Mouse (Mus musculus): Measurements from ENCODE around the gene Atp2a2. TPM values are rescaled to one million over a fixed set of nuclear protein-coding genes. Genes with fewer than 3 reads are reported as not detected.

Gene Atp2a2
- polyA plus RNA-seq, 1 experiment from 2014 or later = 36.7 TPM

- no peaks in the 10 kb centered on the region for H3K36me3 ChIP-seq (ENCODE audit: control insufficient read depth, insufficient read depth, low read length)
- DNase-seq (ENCODE audit: low spot score) (no peak), ATAC-seq (ENCODE audit: insufficient number of reproducible peaks, low FRiP score, low TSS enrichment, low read depth) (no peak)
- H3K27me3 ChIP-seq (ENCODE audit: control insufficient read depth, insufficient read depth, low read length) = no peaks in the 10 kb centered on the region
- no peak overlapping the region for H3K4me2 ChIP-seq (ENCODE audit: low read depth, severe bottlenecking)
- WGBS = 85% methylated on average over 11 of the region's 11 CpGs
- no peak overlapping the region for H3K4me3 ChIP-seq (ENCODE audit: low read depth, low read length)
- H3K9me3 ChIP-seq (ENCODE audit: control insufficient read depth, low read length) = no peaks in the 10 kb centered on the region
- H3K27ac ChIP-seq (replicated peaks; ENCODE audit: low read depth, low read length) = no peak overlapping the region
- H3K9ac ChIP-seq (ENCODE audit: low read length) = no peak overlapping the region
- H3K4me1 ChIP-seq (ENCODE audit: control insufficient read depth, insufficient read depth, low read length) = peaks cover 5% of the 10 kb centered on the region
These were observed 14.2 kb upstream of the Atp2a2 start for GRCm38 (mm10) chr5:122516029-122516730.

GRCm38 (mm10) chr5:122514127-122514521 lies 12.1 kb upstream of the Atp2a2 start:
- no peak overlapping the region for H3K9ac ChIP-seq (ENCODE audit: low read length)
- no peak overlapping the region; the same call in 1 of the 2 replicates for H3K4me2 ChIP-seq (ENCODE audit: low read depth, severe bottlenecking)
- DNase-seq (ENCODE audit: low spot score) (no peak), ATAC-seq (ENCODE audit: insufficient number of reproducible peaks, low FRiP score, low TSS enrichment, low read depth) (no peak)
- H3K4me1 ChIP-seq (ENCODE audit: control insufficient read depth, insufficient read depth, low read length) = peaks cover 5% of the 10 kb centered on the region
- H3K9me3 ChIP-seq (ENCODE audit: control insufficient read depth, low read length) = no peaks in the 10 kb centered on the region
- no peaks in the 10 kb centered on the region for H3K36me3 ChIP-seq (ENCODE audit: control insufficient read depth, insufficient read depth, low read length)
- H3K4me3 ChIP-seq (ENCODE audit: low read depth, low read length) = no peak overlapping the region
- no peak overlapping the region for H3K27ac ChIP-seq (replicated peaks; ENCODE audit: low read depth, low read length)
- WGBS = 44% methylated on average over 8 of the region's 8 CpGs
- H3K27me3 ChIP-seq (ENCODE audit: control insufficient read depth, insufficient read depth, low read length) = no peaks in the 10 kb centered on the region

GRCm38 (mm10) chr5:122513421-122514126 lies 11.5 kb upstream of the Atp2a2 start:
- 44% methylated on average over 23 of the region's 23 CpGs for WGBS

GRCm38 (mm10) chr5:122512011-122512410 lies 10.0 kb upstream of the Atp2a2 start:
- Histone ChIP-seq H3K4me2 (ENCODE audit: low read depth, severe bottlenecking) (no peak overlapping the region), H3K27me3 (ENCODE audit: control insufficient read depth, insufficient read depth, low read length) (no peaks in the 10 kb centered on the region), H3K9ac (ENCODE audit: low read length) (no peak overlapping the region), H3K36me3 (ENCODE audit: control insufficient read depth, insufficient read depth, low read length) (no peaks in the 10 kb centered on the region), H3K9me3 (ENCODE audit: control insufficient read depth, low read length) (no peaks in the 10 kb centered on the region), H3K4me1 (ENCODE audit: control insufficient read depth, insufficient read depth, low read length) (peaks cover 5% of the 10 kb centered on the region), H3K4me3 (ENCODE audit: low read depth, low read length) (no peak overlapping the region), H3K27ac (replicated peaks; ENCODE audit: low read depth, low read length) (no peak overlapping the region)
- DNase-seq (ENCODE audit: low spot score) = no peak
- no peak for ATAC-seq (ENCODE audit: insufficient number of reproducible peaks, low FRiP score, low TSS enrichment, low read depth)
- 89% methylated on average over 6 of the region's 6 CpGs for WGBS

More at GRCm38 (mm10) chr5:122513421-122514126, 11.5 kb upstream of the Atp2a2 start:
- H3K36me3 ChIP-seq (ENCODE audit: control insufficient read depth, insufficient read depth, low read length) = no peaks in the 10 kb centered on the region
- peaks cover 5% of the 10 kb centered on the region for H3K4me1 ChIP-seq (ENCODE audit: control insufficient read depth, insufficient read depth, low read length)
- H3K4me3 ChIP-seq (ENCODE audit: low read depth, low read length) = no peak overlapping the region
- ATAC-seq (ENCODE audit: insufficient number of reproducible peaks, low FRiP score, low TSS enrichment, low read depth) (no peak), DNase-seq (ENCODE audit: low spot score) (no peak)
- no peak overlapping the region for H3K27ac ChIP-seq (replicated peaks; ENCODE audit: low read depth, low read length)
- H3K9ac ChIP-seq (ENCODE audit: low read length) = no peak overlapping the region
- no peak overlapping the region; the same call in 1 of the 2 replicates for H3K4me2 ChIP-seq (ENCODE audit: low read depth, severe bottlenecking)
- H3K27me3 ChIP-seq (ENCODE audit: control insufficient read depth, insufficient read depth, low read length) = no peaks in the 10 kb centered on the region
- H3K9me3 ChIP-seq (ENCODE audit: control insufficient read depth, low read length) = no peaks in the 10 kb centered on the region

GRCm38 (mm10) chr5:122511405-122511804 lies 9.4 kb upstream of the Atp2a2 start:
- no peaks in the 10 kb centered on the region for H3K9me3 ChIP-seq (ENCODE audit: control insufficient read depth, low read length)
- H3K9ac ChIP-seq (ENCODE audit: low read length) = no peak overlapping the region
- peaks cover 5% of the 10 kb centered on the region for H3K4me1 ChIP-seq (ENCODE audit: control insufficient read depth, insufficient read depth, low read length)
- DNase-seq (ENCODE audit: low spot score) (no peak), ATAC-seq (ENCODE audit: insufficient number of reproducible peaks, low FRiP score, low TSS enrichment, low read depth) (no peak)
- H3K27me3 ChIP-seq (ENCODE audit: control insufficient read depth, insufficient read depth, low read length) = no peaks in the 10 kb centered on the region
- H3K4me3 ChIP-seq (ENCODE audit: low read depth, low read length) = no peak overlapping the region
- H3K27ac ChIP-seq (replicated peaks; ENCODE audit: low read depth, low read length) = no peak overlapping the region
- H3K4me2 ChIP-seq (ENCODE audit: low read depth, severe bottlenecking) = no peak overlapping the region
- no peaks in the 10 kb centered on the region for H3K36me3 ChIP-seq (ENCODE audit: control insufficient read depth, insufficient read depth, low read length)
- 76% methylated on average over 9 of the region's 9 CpGs for WGBS

GRCm38 (mm10) chr5:122510651-122511157 lies 8.7 kb upstream of the Atp2a2 start:
- Histone ChIP-seq H3K9ac (ENCODE audit: low read length) (no peak overlapping the region), H3K4me3 (ENCODE audit: low read depth, low read length) (no peak overlapping the region), H3K27me3 (ENCODE audit: control insufficient read depth, insufficient read depth, low read length) (no peaks in the 10 kb centered on the region), H3K36me3 (ENCODE audit: control insufficient read depth, insufficient read depth, low read length) (no peaks in the 10 kb centered on the region), H3K4me1 (ENCODE audit: control insufficient read depth, insufficient read depth, low read length) (peaks cover 5% of the 10 kb centered on the region), H3K9me3 (ENCODE audit: control insufficient read depth, low read length) (no peaks in the 10 kb centered on the region), H3K27ac (replicated peaks; ENCODE audit: low read depth, low read length) (no peak overlapping the region), H3K4me2 (ENCODE audit: low read depth, severe bottlenecking) (no peak overlapping the region)
- no peak for ATAC-seq (ENCODE audit: insufficient number of reproducible peaks, low FRiP score, low TSS enrichment, low read depth)
- no peak for DNase-seq (ENCODE audit: low spot score)
- WGBS = 75% methylated on average over 17 of the region's 17 CpGs

GRCm38 (mm10) chr5:122509608-122510007 lies 7.6 kb upstream of the Atp2a2 start:
- WGBS = 50% methylated on average over 7 of the region's 7 CpGs
- ATAC-seq (ENCODE audit: insufficient number of reproducible peaks, low FRiP score, low TSS enrichment, low read depth) = no peak

GRCm38 (mm10) chr5:122508861-122509306 lies 6.9 kb upstream of the Atp2a2 start:
- Histone ChIP-seq H3K9ac (ENCODE audit: low read length) (no peak overlapping the region), H3K4me1 (ENCODE audit: control insufficient read depth, insufficient read depth, low read length) (peaks cover 2% of the 10 kb centered on the region), H3K36me3 (ENCODE audit: control insufficient read depth, insufficient read depth, low read length) (no peaks in the 10 kb centered on the region), H3K27me3 (ENCODE audit: control insufficient read depth, insufficient read depth, low read length) (no peaks in the 10 kb centered on the region), H3K9me3 (ENCODE audit: control insufficient read depth, low read length) (no peaks in the 10 kb centered on the region), H3K27ac (replicated peaks; ENCODE audit: low read depth, low read length) (no peak overlapping the region), H3K4me3 (ENCODE audit: low read depth, low read length) (no peak overlapping the region), H3K4me2 (ENCODE audit: low read depth, severe bottlenecking) (no peak overlapping the region)
- ATAC-seq (ENCODE audit: insufficient number of reproducible peaks, low FRiP score, low TSS enrichment, low read depth) = no peak
- DNase-seq (ENCODE audit: low spot score) = no peak
- WGBS = 91% methylated on average over 11 of the region's 11 CpGs

More at GRCm38 (mm10) chr5:122509608-122510007, 7.6 kb upstream of the Atp2a2 start:
- H3K9ac ChIP-seq (ENCODE audit: low read length) = no peak overlapping the region
- H3K27ac ChIP-seq (replicated peaks; ENCODE audit: low read depth, low read length) = no peak overlapping the region
- H3K4me1 ChIP-seq (ENCODE audit: control insufficient read depth, insufficient read depth, low read length) = peaks cover 5% of the 10 kb centered on the region
- DNase-seq (ENCODE audit: low spot score) = no peak
- no peak overlapping the region for H3K4me3 ChIP-seq (ENCODE audit: low read depth, low read length)
- no peak overlapping the region for H3K4me2 ChIP-seq (ENCODE audit: low read depth, severe bottlenecking)
- H3K36me3 ChIP-seq (ENCODE audit: control insufficient read depth, insufficient read depth, low read length) = no peaks in the 10 kb centered on the region
- H3K9me3 ChIP-seq (ENCODE audit: control insufficient read depth, low read length) = no peaks in the 10 kb centered on the region
- no peaks in the 10 kb centered on the region for H3K27me3 ChIP-seq (ENCODE audit: control insufficient read depth, insufficient read depth, low read length)

Data from limb, embryonic 11.5 days (tissue).